Mouse (Mus musculus): Measurements from ENCODE around the gene Lin54.

Gene Lin54

DNA sequence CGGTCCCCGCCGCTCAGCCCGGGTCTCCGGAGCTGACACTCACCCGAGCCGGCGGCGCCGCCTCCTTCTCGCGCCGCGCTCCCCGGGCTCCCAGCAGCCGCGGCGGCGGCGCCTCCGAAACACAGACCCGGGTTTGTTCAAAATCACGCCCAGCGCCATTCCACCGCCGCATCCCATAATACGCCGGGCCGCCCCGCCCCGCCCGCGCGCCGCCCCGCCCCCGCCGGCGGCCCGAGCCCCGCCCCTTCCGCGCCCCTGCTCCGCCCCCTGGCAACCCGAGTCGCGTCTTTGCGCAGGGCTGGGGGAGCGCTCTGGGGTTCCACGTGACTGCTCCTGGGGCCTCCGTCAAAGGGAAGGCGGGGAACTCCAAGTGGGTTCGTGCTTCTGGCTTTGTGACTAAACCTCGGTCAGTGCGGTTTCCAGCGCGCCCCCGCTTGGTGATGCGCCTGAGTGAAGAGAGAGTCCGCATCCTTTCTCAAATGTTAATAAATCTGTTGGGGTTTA is at the start of gene Lin54:
Lin54 (minus strand) TSS at position 182 of the 504 bp plus-strand sequence.
- DNase-seq (ENCODE audit: low spot score), result peak; percentile 90

DNA sequence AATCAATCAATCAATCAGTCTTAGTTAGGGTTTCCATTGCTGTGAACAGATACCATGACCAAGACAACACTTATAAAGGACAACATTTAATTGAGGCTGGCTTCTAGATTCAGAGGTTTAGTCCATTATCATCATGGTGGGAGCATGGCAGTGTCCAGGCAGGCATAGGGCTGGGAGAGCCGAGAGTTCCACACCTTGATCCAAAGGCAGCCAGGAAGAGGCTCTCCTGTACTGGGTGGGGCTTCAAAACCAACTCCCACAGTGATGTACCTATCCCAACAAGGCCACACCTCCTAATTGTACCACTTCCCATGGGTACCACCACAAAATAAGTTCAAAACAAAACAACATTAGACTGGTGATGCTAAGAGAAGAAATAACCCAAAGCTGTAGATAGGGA is 49.7 kb upstream of the Lin54 start:
- no peak for DNase-seq (ENCODE audit: low spot score)

GRCm38 (mm10) chr5:100549311-100549710 is 48.9 kb upstream of the Lin54 start:
- DNase-seq (ENCODE audit: low spot score), result no peak

DNA sequence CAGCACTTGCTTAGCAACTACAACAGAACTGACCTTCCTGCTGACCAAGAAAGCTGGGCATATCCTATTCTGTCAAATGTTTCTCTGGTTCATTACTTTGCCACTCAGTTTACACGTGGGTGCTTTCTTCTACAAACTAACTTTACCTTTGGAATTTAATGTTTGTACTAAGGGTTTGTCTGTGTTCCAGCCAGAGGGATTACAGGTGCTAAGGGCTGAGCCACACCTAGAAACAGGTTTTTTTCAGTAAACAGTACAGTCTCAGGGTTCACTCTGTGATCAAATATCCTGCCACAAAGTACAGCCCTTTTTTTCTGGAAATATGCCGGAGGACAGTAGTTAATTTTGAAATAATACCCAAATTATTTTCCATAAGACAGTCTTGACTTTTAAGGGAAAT is 47.8 kb upstream of the Lin54 start:
- no peak for DNase-seq (ENCODE audit: low spot score)

DNA sequence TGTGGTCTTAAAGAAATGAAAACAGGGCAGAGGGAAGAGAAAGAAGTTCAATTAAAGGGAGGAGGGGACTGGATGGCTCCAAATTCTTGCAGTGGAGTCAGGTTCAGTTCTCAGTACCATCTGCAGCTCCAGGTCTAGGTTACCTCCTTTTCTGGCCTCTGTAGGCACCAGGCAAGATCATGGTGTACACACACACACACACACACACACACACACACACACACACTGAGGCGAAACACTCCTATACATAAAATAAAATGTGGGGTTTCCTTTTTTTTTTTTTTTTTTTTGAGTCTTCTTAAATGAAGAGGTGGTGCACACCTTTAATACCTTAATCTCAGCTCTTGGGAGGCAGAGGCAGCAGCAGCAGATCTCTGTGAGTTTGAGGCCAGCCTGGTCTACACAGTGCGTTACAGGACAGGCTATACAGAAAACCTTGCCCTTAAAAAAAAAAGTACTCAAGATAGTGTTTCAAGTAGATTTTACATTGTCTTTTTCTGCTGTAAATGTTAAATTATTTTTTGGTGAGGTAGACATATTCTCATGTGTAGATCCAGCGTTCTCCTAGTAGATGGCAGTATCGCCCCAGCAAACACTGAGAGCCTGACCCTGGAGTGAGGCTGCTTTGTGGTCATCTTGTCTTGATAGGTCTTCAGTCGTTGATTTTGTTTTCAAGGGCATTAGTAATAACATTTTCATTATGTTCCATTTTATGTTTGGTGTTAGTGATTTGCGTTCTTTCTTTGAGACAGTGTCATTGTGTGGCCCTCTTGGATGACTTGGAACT is 46.0 kb upstream of the Lin54 start:
- DNase-seq (ENCODE audit: low spot score), result no peak

DNA sequence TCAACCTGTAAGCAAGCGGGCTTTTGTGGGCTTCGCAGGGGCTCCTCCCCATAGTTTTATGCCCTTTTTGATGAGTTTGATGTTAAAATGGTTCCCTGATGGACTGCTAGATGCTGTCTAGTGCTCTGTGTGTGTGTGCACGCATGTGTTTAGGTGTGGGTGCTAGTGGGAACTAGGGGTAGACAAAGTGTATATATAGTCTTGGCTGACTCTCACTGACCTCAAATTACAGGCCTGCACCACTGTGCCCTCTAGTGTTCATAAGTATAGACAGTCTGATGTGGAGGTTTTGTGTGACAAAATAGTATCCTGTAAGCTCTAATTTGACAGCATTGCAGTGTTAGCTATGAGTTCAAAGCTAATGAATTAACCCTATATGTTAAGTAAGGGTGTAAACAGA is 36.2 kb upstream of the Lin54 start:
- DNase-seq (ENCODE audit: low spot score), result peak; percentile 67

GRCm38 (mm10) chr5:100535826-100536225 is 35.4 kb upstream of the Lin54 start:
- no peak for DNase-seq (ENCODE audit: low spot score)

DNA sequence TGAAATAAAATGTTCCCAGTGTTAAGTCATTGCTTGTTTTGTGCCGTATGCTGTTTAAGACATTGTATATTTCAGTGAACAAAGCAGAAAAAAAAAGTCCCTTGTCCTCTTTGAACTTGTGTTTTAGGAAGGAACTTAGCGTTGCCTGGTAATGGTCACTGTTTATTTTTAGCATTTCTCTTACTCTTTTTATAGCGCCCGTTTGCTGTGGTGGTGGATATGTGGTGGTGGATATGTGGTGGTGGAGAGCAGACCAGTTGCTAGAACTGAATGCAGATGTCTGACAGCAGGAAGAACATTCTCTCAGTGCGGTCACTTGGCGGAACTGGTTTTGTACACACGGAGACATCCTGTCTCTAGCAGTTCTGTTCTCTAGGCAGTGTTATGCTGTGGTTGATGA is 25.7 kb upstream of the Lin54 start:
- no peak for DNase-seq (ENCODE audit: low spot score)

- DNase-seq (ENCODE audit: low spot score), result no peak
Measured at GRCm38 (mm10) chr5:100525620-100526019, 25.2 kb upstream of the Lin54 start.

DNA sequence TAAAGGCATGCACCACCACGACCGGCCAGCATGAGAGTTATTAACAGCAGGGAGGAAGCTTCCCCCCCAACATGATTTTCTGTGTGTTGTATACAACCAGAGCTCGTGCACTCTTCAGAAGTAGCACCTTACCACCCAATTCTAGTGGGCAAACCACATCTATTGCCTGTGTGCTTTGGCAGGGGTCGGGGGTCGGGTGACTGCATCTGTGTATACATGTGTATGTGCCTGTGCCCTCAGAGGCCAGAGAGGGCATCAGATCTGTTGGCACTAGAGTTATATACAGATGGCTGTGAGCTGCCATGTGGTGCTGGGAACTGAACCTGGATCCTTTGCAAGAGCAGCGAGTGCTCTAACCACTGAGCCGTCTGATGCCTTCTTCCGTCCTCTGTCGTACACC is 24.5 kb upstream of the Lin54 start:
- DNase-seq (ENCODE audit: low spot score), result no peak

DNA sequence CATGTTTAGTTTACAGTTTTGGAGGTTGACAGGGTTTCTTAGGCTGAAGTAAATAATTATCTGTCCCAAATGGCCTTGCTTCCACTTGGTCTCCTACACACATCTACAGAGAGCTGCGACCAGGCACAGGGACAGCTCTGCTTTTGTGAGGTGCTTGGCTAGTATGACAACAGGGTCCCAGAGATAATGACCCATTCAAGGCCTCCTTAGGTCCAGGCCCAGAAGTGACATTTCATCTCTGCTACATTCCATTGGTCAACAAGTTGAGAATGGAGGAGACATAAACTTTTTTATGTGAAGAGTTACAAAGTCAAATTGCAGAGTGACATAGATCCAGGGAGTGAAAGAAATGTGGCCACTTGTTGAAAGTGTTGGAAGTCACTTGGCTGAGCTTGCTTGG is 22.9 kb upstream of the Lin54 start:
- no peak for DNase-seq (ENCODE audit: low spot score)

DNA sequence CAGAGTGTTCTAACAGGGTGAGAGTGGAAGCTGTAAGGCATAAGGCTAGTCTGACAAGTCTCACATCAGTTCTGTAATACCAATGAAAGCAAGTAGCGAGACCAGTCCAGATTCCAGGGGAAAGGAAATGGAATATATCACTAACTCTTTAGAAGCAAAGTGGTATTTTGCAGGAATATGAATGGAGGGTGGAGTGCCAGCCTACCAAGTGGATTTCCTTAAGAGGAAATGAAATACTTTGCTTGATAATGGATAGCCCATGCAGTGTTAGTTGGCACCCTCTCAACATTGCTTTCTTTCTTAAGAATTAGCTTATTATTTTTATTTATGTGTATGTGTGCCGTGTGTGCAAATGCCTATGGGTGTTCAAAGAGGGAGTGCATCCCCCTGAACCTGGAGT is 19.8 kb upstream of the Lin54 start:
- no peak for DNase-seq (ENCODE audit: low spot score)

DNA sequence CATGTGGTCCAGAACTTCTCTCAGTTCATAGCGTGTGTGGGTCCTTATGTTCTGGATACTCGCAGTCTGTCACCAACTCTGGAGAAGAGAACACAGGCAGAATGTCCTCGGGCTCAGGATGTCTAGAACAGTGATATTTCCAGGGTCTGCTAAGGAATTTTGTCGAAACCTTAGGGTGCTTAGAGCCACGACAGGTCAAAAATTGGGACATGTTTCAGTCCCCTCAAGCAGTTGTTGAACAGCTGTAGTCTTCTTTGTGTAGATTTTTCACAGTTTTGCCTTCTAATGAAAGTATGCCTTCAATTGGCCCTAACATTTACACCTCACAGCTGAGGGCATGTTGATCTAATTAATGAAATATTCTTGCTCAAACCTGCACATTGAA is 18.6 kb upstream of the Lin54 start:
- no peak for DNase-seq (ENCODE audit: low spot score)

DNA sequence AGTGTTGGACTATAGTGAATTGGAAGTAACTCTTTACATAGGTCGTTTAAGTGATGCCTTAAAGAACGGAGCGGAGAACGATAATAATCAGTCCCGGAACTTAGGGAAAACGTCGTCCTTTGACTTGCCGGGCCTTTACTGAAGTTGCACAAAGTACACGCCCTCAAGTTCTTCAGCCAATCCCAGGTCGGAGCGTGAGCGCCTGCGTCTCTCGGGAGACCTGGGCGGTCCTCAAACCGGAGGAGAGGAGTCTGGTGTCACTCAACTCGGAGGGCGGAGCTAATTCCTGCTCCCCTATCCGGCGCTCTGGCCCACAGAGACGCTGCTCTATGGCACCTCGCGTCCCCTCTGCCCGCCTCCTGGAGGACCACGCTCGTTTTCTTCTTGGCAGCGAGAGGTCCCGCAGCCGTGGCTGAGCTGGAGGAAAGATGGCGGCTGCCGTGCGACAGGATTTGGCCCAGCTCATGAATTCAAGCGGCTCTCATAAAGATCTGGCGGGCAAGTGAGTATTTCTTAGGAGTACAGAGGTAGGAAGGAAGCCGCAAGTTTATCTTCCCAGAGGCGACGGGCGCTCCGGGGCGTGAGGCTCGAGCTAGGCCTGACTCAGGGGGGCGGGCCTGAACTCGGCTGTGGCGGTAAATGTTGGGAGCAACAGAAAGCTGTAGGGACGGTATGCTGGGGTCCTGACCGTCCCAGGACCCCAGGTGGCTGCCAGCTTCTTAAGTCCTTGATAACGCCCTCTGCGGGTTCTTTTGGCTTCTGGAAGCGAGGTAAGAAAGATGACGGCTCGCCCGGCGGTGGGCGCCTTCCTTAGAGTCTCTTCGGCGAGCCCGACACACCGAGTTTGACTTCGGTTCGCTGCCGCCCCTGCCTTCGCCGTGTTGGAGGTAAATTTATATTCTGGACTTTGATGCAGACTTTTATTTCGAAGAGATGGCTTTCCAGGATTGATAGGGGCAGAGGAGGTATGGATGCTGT is 17.9 kb upstream of the Lin54 start, which contains the start of gene Cops4:
Cops4 (plus strand) TSS at position 261 of the 978 bp plus-strand sequence.
- DNase-seq (ENCODE audit: low spot score), result peak; percentile 99

GRCm38 (mm10) chr5:100512576-100512975 is 12.1 kb upstream of the Lin54 start:
- DNase-seq (ENCODE audit: low spot score), result no peak

GRCm38 (mm10) chr5:100509247-100509646 is 8.8 kb upstream of the Lin54 start:
- DNase-seq (ENCODE audit: low spot score), result no peak

DNA sequence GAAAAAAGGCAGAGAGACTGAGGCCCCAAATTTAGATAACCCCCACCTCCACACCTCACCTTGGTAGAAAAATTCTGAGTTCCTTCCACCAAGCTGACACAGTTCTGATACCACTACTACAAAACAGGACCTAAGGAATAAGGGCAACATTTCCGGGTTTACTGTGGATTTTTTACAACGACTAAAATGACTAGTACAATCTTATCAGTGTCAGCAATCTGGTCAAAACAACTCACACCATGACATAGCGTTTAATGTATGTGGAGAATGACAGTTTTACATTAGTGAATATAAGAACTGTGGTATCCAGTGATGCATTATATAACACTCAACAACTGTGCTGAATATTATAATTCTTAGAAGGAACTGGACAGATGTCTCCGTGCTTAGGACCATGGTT is 828 bp upstream of the Lin54 start:
- no peak for DNase-seq (ENCODE audit: low spot score)

DNA sequence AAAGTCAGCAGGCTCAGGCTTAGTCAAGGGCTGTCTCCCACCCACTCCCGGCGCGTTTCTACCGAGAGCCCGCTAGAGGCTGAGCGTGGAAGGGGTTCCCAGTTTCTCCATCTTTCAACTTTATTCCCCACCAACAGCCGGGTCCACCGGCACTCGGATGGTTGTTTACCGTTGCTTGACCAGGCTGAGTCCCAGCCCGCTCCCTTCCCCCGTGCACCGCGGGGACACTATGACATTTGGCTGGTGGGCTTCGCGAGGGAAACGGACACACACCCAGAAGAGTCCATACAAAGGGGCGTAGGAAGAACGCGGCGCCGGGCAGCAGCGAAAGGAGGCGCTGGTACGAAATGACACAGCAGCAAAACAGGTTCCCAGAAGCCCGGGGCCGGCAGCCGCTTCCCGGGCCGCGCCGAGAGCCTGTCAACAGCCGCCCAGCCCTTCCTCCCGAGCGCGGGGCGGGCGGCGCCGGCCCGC is 571 bp downstream of the Lin54 start:
- peak; percentile 66 for DNase-seq (ENCODE audit: low spot score)

DNA sequence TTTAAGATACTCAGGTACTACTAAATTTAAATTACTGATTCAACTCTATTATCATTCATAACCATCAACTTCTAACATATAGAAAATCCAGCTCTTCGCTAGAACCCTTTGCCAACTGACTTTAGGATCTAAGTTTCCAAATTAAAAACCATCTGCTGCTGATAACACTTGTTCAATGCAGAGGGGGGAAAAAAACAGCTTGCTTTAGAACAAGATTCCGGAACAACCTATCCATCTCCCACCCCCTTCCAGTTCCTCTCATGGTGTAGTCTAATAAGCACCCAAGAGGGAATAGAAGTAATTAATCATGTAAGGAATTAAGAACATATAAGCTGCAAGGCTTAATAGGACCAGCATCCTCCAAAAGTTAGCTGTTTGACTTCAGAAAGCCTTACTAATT is 1.2 kb downstream of the Lin54 start:
- peak; percentile 14 for DNase-seq (ENCODE audit: low spot score)

DNA sequence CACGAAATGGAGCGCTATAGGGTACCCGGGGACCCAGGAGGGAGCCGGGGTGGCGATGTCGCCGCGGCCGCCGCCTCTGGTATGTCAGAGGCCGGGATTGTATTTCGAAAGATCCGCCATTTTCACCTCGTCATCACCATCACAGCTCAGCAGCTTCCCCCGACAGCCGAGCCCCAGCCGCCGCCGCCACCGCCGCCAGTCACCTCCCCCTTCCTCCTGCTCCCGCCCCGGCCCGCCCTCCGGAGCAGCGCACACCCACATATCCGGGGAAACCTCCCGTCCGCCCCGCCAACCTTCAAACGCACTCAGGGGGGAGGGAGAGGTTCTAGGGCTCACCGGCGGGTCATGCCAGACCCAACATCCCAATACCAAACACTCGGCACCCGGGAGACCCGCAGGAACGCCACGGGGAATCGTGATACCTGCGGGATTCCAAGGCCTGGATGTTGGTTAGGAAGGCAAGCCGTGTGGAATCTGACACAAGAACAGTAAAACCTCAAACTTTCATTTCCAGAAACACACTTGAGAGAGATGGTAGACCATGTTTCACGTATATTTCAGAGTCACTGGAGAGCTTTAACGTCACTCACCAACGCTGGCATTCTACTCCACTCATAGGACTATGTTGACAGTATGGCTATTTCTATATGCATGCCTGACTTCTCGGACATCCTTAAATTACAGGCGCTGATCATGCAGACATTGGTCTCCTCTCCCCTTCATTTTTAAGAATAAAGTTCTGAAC is 1.8 kb downstream of the Lin54 start:
- peak; percentile 75 for DNase-seq (ENCODE audit: low spot score)

DNA sequence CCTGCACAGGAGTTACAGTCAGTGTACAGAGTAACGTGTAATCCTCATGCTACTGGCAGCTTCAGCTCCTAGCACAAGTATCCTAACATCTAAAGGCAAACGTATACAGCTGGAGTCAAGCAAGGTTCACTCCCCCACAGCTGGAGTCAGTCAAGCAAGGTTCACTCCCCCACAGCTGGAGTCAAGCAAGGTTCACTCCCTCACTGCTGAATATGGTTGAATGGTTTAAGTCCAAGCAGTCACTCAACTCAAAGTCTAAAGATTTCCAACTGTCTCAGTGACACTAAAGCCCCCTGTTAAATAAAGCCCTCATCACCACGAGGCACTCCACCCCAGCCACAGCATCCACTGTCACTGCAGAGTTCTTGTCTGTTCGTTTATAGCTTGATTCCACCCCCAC is 8.7 kb downstream of the Lin54 start:
- no peak for DNase-seq (ENCODE audit: low spot score)

- DNase-seq (ENCODE audit: low spot score), result no peak
Measured at GRCm38 (mm10) chr5:100489340-100489739, 11.1 kb downstream of the Lin54 start.

Measured in retina, embryonic 14.5 days (tissue).